18 mouse cellular contexts compared by ENCODE assay signal in genomic region chr11:118297967-118298366, GRCm38 (mm10). TPM values are rescaled to one million over a fixed set of nuclear protein-coding genes. Genes with fewer than 3 reads are reported as not detected.
DNase-seq lines count a peak whose midpoint lies in the region; ATAC-seq and TF ChIP-seq lines count a peak whose summit lies in the region.
"Had no signal": no experiment of that assay in that cellular context is flagged by ENCODE, and none has a peak within 500 bp of the region (broad histone marks: within the 10 kb centered on the region; RNA-seq: fewer than 3 reads in every experiment).

No protein-coding gene starts in this region.

- H3K9ac ChIP-seq in hindbrain, postnatal 0 days (replicated peaks; ENCODE audit: low read length): no peak overlapping the region
- H3K9ac ChIP-seq in hindbrain, embryonic 12.5 days: no peak overlapping the region
- H3K9ac ChIP-seq in heart, embryonic 12.5 days: no peak overlapping the region
- H3K9ac ChIP-seq: neural tube, embryonic 12.5 days had no signal

- TF ChIP-seq POLR2A in spleen, adult 2 months (IDR thresholded peaks at IDR 0.05; ENCODE audit: low read depth, low read length): no peak
- TF ChIP-seq POLR2A in myocyte (IDR thresholded peaks at IDR 0.05; ENCODE audit: insufficient read length, low read depth): no peak

- peak; percentile 27; the same call in 1 of the 2 replicates for TF ChIP-seq CTCF in hindbrain, postnatal 0 days (IDR thresholded peaks at IDR 0.05; ENCODE audit: low read depth)
- TF ChIP-seq CTCF in spleen, adult 2 months (IDR thresholded peaks at IDR 0.05; ENCODE audit: extremely low read depth, insufficient read depth, insufficient read length, insufficient replicate concordance): 0 out of 2 replicates have a peak, but pooled peaks have one; percentile 10

- WGBS in hindbrain, postnatal 0 days: 80% methylated on average over 3 of the region's 3 CpGs
- 87% methylated on average over 3 of the region's 3 CpGs for WGBS in hindbrain, embryonic 12.5 days
- 94% methylated on average over 3 of the region's 3 CpGs for WGBS in spleen, adult 2 months
- WGBS in heart, embryonic 12.5 days: 74% methylated on average over 3 of the region's 3 CpGs

- no peaks in the 10 kb centered on the region; the same call in 1 of the 2 replicates for H3K4me1 ChIP-seq in hindbrain, postnatal 0 days (ENCODE audit: insufficient read depth, low read length)
- H3K4me1 ChIP-seq in hindbrain, embryonic 12.5 days: 0 out of 2 replicates have a peak, but pooled peaks cover 3% of the 10 kb centered on the region
- no peaks in the 10 kb centered on the region for H3K4me1 ChIP-seq in spleen, adult 2 months (ENCODE audit: control insufficient read depth, insufficient read depth, insufficient read length)
- no peaks in the 10 kb centered on the region for H3K4me1 ChIP-seq in heart, embryonic 12.5 days (replicated peaks)
- H3K4me1 ChIP-seq: neural tube, embryonic 12.5 days had no signal

- DNase-seq in hindbrain, postnatal 0 days (ENCODE audit: low spot score): peak; percentile 9
- no peak for DNase-seq in spleen, adult 2 months (ENCODE audit: low read depth in 1 of 2, low spot score in 2 of 2)
- no peak for DNase-seq in spleen, adult 12 weeks (ENCODE audit: low spot score)
- no peak for DNase-seq in testis, postnatal 14 days (ENCODE audit: low spot score)
- DNase-seq: adrenal gland, postnatal 36 days; cerebellum, adult 11 months; gastrocnemius, postnatal 36 days; kidney, postnatal 10 days; lung, postnatal 4 days; midbrain, embryonic 14.5 days; right cerebral cortex, adult 18-20 months had no signal

- no peak overlapping the region for H3K27ac ChIP-seq in hindbrain, postnatal 0 days
- no peak overlapping the region for H3K27ac ChIP-seq in hindbrain, embryonic 12.5 days
- H3K27ac ChIP-seq in spleen, adult 2 months (ENCODE audit: insufficient read depth, low read length): no peak overlapping the region
- no peak overlapping the region for H3K27ac ChIP-seq in heart, embryonic 12.5 days (ENCODE audit: poor library complexity, severe bottlenecking)
- H3K27ac ChIP-seq: neural tube, embryonic 12.5 days had no signal

- no peaks in the 10 kb centered on the region for H3K27me3 ChIP-seq in hindbrain, postnatal 0 days (ENCODE audit: insufficient read depth, low read length)
- no peaks in the 10 kb centered on the region for H3K27me3 ChIP-seq in hindbrain, embryonic 12.5 days
- H3K27me3 ChIP-seq in spleen, adult 2 months (ENCODE audit: control insufficient read depth, insufficient read depth, low read length): no peaks in the 10 kb centered on the region
- H3K27me3 ChIP-seq in myocyte (ENCODE audit: control insufficient read depth, insufficient read depth, insufficient read length): no peaks in the 10 kb centered on the region
- H3K27me3 ChIP-seq in heart, embryonic 12.5 days (replicated peaks): no peaks in the 10 kb centered on the region
- H3K27me3 ChIP-seq: neural tube, embryonic 12.5 days had no signal

- H3K79me2 ChIP-seq in myocyte (ENCODE audit: control insufficient read depth, insufficient read depth): no peaks in the 10 kb centered on the region

- peaks cover 2% of the 10 kb centered on the region; the same call in 1 of the 2 replicates for H3K36me3 ChIP-seq in hindbrain, postnatal 0 days (ENCODE audit: insufficient read depth, low read length)
- peaks cover 6% of the 10 kb centered on the region for H3K36me3 ChIP-seq in hindbrain, embryonic 12.5 days
- no peaks in the 10 kb centered on the region for H3K36me3 ChIP-seq in spleen, adult 2 months (ENCODE audit: control insufficient read depth, insufficient read depth, low read length)
- peaks cover 21% of the 10 kb centered on the region for H3K36me3 ChIP-seq in myocyte (ENCODE audit: control insufficient read depth, insufficient read depth)
- H3K36me3 ChIP-seq in heart, embryonic 12.5 days: peaks cover 12% of the 10 kb centered on the region

- no peak for ATAC-seq in hindbrain, postnatal 0 days
- no peak for ATAC-seq in hindbrain, embryonic 12.5 days (ENCODE audit: low FRiP score)
- ATAC-seq in heart, embryonic 12.5 days (ENCODE audit: insufficient number of reproducible peaks, low FRiP score): no peak
- no peak for ATAC-seq in inflammation-experienced regulatory T-cells, adult 6 months
- ATAC-seq: forebrain, embryonic 16.5 days had no signal

- no peaks in the 10 kb centered on the region for H3K9me3 ChIP-seq in hindbrain, postnatal 0 days (ENCODE audit: low read length)
- H3K9me3 ChIP-seq in hindbrain, embryonic 12.5 days (replicated peaks): no peaks in the 10 kb centered on the region
- no peaks in the 10 kb centered on the region for H3K9me3 ChIP-seq in heart, embryonic 12.5 days (replicated peaks)
- H3K9me3 ChIP-seq: neural tube, embryonic 12.5 days had no signal

- H3K4me2 ChIP-seq in hindbrain, postnatal 0 days (ENCODE audit: low read depth, low read length): no peak overlapping the region
- H3K4me2 ChIP-seq in hindbrain, embryonic 12.5 days (replicated peaks): no peak overlapping the region
- H3K4me2 ChIP-seq in myocyte (ENCODE audit: low read depth): no peak overlapping the region
- H3K4me2 ChIP-seq in heart, embryonic 12.5 days: no peak overlapping the region
- H3K4me2 ChIP-seq: neural tube, embryonic 12.5 days had no signal

- no peak overlapping the region for H3ac ChIP-seq in myocyte (ENCODE audit: control insufficient read depth, insufficient read length)

- H3K4me3 ChIP-seq in hindbrain, postnatal 0 days (ENCODE audit: low read length): no peak overlapping the region
- H3K4me3 ChIP-seq in hindbrain, embryonic 12.5 days: no peak overlapping the region
- H3K4me3 ChIP-seq in spleen, adult 2 months (ENCODE audit: extremely low read depth, insufficient read depth, insufficient read length): no peak overlapping the region
- H3K4me3 ChIP-seq in myocyte: no peak overlapping the region
- no peak overlapping the region for H3K4me3 ChIP-seq in heart, embryonic 12.5 days
- H3K4me3 ChIP-seq: neural tube, embryonic 12.5 days had no signal

TF ChIP-seq in myocyte, 11 proteins besides CTCF, POLR2A, EP300 and RAD21:
- TF ChIP-seq USF1 (IDR thresholded peaks at IDR 0.05; ENCODE audit: low read depth): no peak
- peak; percentile 11 for TF ChIP-seq POLR2AphosphoS2 (IDR thresholded peaks at IDR 0.05; ENCODE audit: insufficient read length, low read depth)

RNA-seq across cellular contexts. Expression of gene Usp36, which starts 7.9 kb away (rescaled TPM):
- total RNA-seq in hindbrain, postnatal 0 days (2014; rRNA removed): 19.7 and 20.6 TPM in 2 replicates
- 12.6 and 12.8 TPM in 2 replicates for polyA plus RNA-seq in hindbrain, postnatal 0 days (2015; fragmentation: Nextera tagmentation; extraction: Ambion mirVana)
- 17.1 and 19.9 TPM in 2 replicates for polyA plus RNA-seq in hindbrain, embryonic 12.5 days (2016; fragmentation: Nextera tagmentation; extraction: Ambion mirVana)
- 20.9 and 25.3 TPM in 2 replicates for polyA plus RNA-seq in spleen, adult 2 months (2012; rRNA removed)
- 19.5 TPM for polyA plus RNA-seq in myocyte (2012; fragmentation: generic; extraction: Trizol)
- 14.8 and 16.2 TPM in 2 replicates for polyA plus RNA-seq in heart, embryonic 12.5 days (2016; fragmentation: Nextera tagmentation; extraction: Ambion mirVana)
- polyA plus RNA-seq in inflammation-experienced regulatory T-cells, adult 6 months (2017; shearing (Covaris generic)): 10 to 100 TPM; 14.3 to 24.4 (median 22.5) TPM

RNA-seq across cellular contexts. Expression of gene Cep295nl, which starts 44.3 kb away (rescaled TPM):
- total RNA-seq in hindbrain, postnatal 0 days (2014; rRNA removed): 0.31 and 1.2 TPM in 2 replicates
- polyA plus RNA-seq in hindbrain, postnatal 0 days (2015; fragmentation: Nextera tagmentation; extraction: Ambion mirVana): 0.20 and 0.47 TPM in 2 replicates
- polyA plus RNA-seq in hindbrain, embryonic 12.5 days (2016; fragmentation: Nextera tagmentation; extraction: Ambion mirVana): 0.43 and 0.48 TPM in 2 replicates
- polyA plus RNA-seq in spleen, adult 2 months (2012; rRNA removed): not detected in 2 replicates
- polyA plus RNA-seq in myocyte (2012; fragmentation: generic; extraction: Trizol): 0.60 TPM
- polyA plus RNA-seq in heart, embryonic 12.5 days (2016; fragmentation: Nextera tagmentation; extraction: Ambion mirVana): 0.23 and 0.24 TPM in 2 replicates
- polyA plus RNA-seq in inflammation-experienced regulatory T-cells, adult 6 months (2017; shearing (Covaris generic)): under 1 TPM in 2 of 3 experiments, not detected in 1; 0.28 to 0.29 TPM
- total RNA-seq: common myeloid progenitor, adult 5-6 weeks had no signal

RNA-seq across cellular contexts. Expression of gene Cyth1, which starts 49.6 kb away (rescaled TPM):
- 42.9 and 48.3 TPM in 2 replicates for total RNA-seq in hindbrain, postnatal 0 days (2014; rRNA removed)
- polyA plus RNA-seq in hindbrain, postnatal 0 days (2015; fragmentation: Nextera tagmentation; extraction: Ambion mirVana): 15.7 and 19.5 TPM in 2 replicates
- polyA plus RNA-seq in hindbrain, embryonic 12.5 days (2016; fragmentation: Nextera tagmentation; extraction: Ambion mirVana): 29.0 and 33.5 TPM in 2 replicates
- 47.7 and 57.3 TPM in 2 replicates for polyA plus RNA-seq in spleen, adult 2 months (2012; rRNA removed)
- polyA plus RNA-seq in myocyte (2012; fragmentation: generic; extraction: Trizol): 16.1 TPM
- polyA plus RNA-seq in heart, embryonic 12.5 days (2016; fragmentation: Nextera tagmentation; extraction: Ambion mirVana): 20.6 and 21.1 TPM in 2 replicates
- 10 to 100 TPM; 33.8 to 51.6 (median 41.7) TPM for polyA plus RNA-seq in inflammation-experienced regulatory T-cells, adult 6 months (2017; shearing (Covaris generic))

RNA-seq across cellular contexts. Expression of gene Timp2, which starts 57.6 kb away (rescaled TPM):
- 164 and 170 TPM in 2 replicates for total RNA-seq in hindbrain, postnatal 0 days (2014; rRNA removed)
- 102 and 118 TPM in 2 replicates for polyA plus RNA-seq in hindbrain, postnatal 0 days (2015; fragmentation: Nextera tagmentation; extraction: Ambion mirVana)
- polyA plus RNA-seq in hindbrain, embryonic 12.5 days (2016; fragmentation: Nextera tagmentation; extraction: Ambion mirVana): 66.2 and 68.3 TPM in 2 replicates
- polyA plus RNA-seq in spleen, adult 2 months (2012; rRNA removed): 68.1 and 75.1 TPM in 2 replicates
- polyA plus RNA-seq in myocyte (2012; fragmentation: generic; extraction: Trizol): 321 TPM
- 68.9 and 72.1 TPM in 2 replicates for polyA plus RNA-seq in heart, embryonic 12.5 days (2016; fragmentation: Nextera tagmentation; extraction: Ambion mirVana)
- polyA plus RNA-seq in inflammation-experienced regulatory T-cells, adult 6 months (2017; shearing (Covaris generic)): 10 to 100 TPM in 2 of 3 experiments, 1 to 10 TPM in 1; 6.1 to 17.3 (median 16.4) TPM
